Mouse (Mus musculus): ENCODE results near the gene Calr. TPM values are rescaled to one million over a fixed set of nuclear protein-coding genes. Genes with fewer than 3 reads are reported as not detected.

Calr gene
- polyA plus RNA-seq, 1 experiment from 2014 or later, result 473 TPM

DNA sequence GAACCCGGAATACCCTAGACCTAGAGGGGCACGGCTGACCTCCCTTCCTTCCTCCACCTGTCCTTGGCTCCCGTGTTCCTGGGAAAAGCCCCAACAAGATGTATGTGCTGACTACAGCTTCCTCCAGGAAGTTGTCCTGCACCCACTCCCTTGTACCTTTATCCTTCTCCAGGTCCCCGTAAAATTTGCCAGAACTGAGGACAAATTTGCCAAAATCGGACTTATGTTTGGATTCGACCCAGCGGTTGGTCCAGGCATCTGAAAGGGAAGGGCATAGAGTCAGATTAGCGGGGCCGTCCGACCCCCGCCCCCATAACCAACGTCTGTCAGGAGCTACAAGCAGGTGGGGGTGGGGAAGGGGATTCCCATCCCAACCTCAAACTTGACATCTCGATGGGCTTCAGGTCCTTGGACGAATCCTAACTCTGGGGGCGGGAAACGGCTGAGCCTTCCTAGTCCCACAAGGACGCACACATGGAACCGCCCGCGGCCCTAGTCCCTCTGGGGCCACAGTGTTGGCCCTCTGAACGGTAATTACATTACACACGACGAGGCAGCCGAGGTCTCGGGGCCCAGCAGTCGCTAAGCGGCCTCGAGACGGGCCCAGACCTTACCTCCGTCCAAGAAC lies 526 bp downstream of the Calr start:
- peaks cover 46% of the 10 kb centered on the region for H3K4me1 ChIP-seq (ENCODE audit: control insufficient read depth, low read depth, low read length)
- under 1% methylated on average over 30 of the region's 30 CpGs for WGBS (ENCODE audit: insufficient replicate concordance)
- peak; percentile 10; the same call in 1 of the 2 replicates for ATAC-seq (ENCODE audit: low read depth)

DNA sequence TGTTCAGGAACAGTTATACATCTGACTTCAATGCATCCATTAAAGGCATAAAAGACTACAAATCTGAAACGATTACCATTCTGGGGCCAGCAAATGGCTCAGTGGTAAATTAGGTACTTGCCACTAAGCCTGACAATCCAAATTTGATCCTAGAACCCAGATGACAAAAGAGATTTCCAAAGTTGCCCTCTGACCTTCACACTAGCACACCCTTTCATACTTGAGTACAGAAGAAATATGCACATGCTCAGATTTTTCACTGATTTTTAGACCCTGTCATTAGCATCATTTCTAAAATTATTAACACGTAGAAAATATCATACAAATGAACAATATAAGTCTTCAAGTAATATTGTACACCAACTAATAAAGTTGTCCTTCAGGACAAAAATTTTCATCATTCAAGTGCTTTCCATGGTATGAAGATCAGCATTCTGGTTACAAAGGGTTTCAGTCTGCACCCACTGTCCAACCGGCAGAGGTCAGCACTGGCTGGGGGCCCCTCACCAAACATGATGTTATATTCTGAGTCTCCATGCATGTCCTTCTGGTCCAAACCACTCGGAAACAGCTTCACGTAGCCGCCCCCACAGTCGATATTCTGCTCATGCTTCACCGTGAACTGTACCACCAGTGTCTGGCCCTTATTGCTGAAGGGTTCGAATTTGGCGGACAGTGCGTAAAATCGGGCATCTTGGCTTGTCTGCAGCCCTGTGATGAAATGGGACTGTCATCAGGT lies 1.2 kb downstream of the Calr start:
- Histone ChIP-seq H3K4me3 (ENCODE audit: low read depth, low read length) (peak overlapping the region; percentile 98), H3K4me2 (ENCODE audit: low read depth, low read length) (peak overlapping the region; percentile 68), H3K9ac (ENCODE audit: low read depth, low read length) (peak overlapping the region; percentile 88), H3K36me3 (ENCODE audit: control insufficient read depth, insufficient read depth) (peaks cover 43% of the 10 kb centered on the region), H3K4me1 (ENCODE audit: control insufficient read depth, low read depth, low read length) (peaks cover 50% of the 10 kb centered on the region), H3K9me3 (replicated peaks; ENCODE audit: control insufficient read depth, low read length) (no peaks in the 10 kb centered on the region), H3K27ac (ENCODE audit: low read length) (peak overlapping the region; percentile 92), H3K27me3 (ENCODE audit: control insufficient read depth, insufficient read depth, low read depth, low read length) (no peaks in the 10 kb centered on the region)
- no peak for ATAC-seq (ENCODE audit: low read depth)
- WGBS (ENCODE audit: insufficient replicate concordance), result 9% methylated on average over 12 of the region's 12 CpGs

More for the DNA sequence above, 526 bp downstream of the Calr start:
- Histone ChIP-seq H3K9ac (ENCODE audit: low read depth, low read length) (peak overlapping the region; percentile 88), H3K27ac (ENCODE audit: low read length) (peak overlapping the region; percentile 92), H3K4me2 (ENCODE audit: low read depth, low read length) (peak overlapping the region; percentile 68), H3K4me3 (ENCODE audit: low read depth, low read length) (peak overlapping the region; percentile 98), H3K9me3 (replicated peaks; ENCODE audit: control insufficient read depth, low read length) (no peaks in the 10 kb centered on the region), H3K27me3 (ENCODE audit: control insufficient read depth, insufficient read depth, low read depth, low read length) (no peaks in the 10 kb centered on the region), H3K36me3 (ENCODE audit: control insufficient read depth, insufficient read depth) (peaks cover 42% of the 10 kb centered on the region)

DNA sequence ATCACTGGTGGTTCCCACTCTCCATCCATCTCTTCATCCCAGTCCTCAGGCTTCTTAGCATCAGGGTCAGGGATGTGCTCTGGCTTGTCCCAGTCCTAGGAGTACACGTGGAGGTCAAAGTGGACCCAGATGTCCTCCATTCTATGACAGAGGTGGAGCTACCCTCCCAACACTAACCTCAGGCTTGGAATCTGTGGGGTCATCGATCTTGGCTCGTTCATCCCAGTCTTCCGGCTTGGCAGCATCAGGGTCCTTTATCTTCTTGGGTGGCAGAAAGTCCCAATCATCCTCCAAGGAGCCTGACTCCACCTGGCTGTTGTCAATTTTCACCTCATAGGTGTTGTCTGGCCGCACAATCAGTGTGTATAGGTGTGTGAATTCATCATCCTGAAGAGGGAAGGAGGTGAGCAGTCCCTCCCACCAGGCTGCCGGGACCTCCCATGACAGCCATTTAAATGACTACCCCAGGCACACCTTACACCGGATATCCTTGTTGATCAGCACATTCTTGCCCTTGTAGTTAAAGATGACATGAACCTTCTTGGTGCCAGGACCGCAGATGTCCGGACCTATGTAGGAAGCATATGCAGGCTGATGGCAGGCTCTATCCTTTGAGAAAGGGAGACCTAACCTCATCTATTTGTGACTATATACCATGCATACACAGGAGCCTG lies 2.2 kb downstream of the Calr start:
- Histone ChIP-seq H3K27me3 (ENCODE audit: control insufficient read depth, insufficient read depth, low read depth, low read length) (no peaks in the 10 kb centered on the region), H3K4me2 (ENCODE audit: low read depth, low read length) (peak overlapping the region; percentile 68), H3K4me3 (ENCODE audit: low read depth, low read length) (peak overlapping the region; percentile 98), H3K9me3 (replicated peaks; ENCODE audit: control insufficient read depth, low read length) (no peaks in the 10 kb centered on the region), H3K4me1 (ENCODE audit: control insufficient read depth, low read depth, low read length) (peaks cover 50% of the 10 kb centered on the region), H3K27ac (ENCODE audit: low read length) (no peak overlapping the region), H3K36me3 (ENCODE audit: control insufficient read depth, insufficient read depth) (peaks cover 43% of the 10 kb centered on the region), H3K9ac (ENCODE audit: low read depth, low read length) (peak overlapping the region; percentile 24)
- WGBS (ENCODE audit: insufficient replicate concordance), result 86% methylated on average over 9 of the region's 9 CpGs
- no peak for ATAC-seq (ENCODE audit: low read depth)

DNA sequence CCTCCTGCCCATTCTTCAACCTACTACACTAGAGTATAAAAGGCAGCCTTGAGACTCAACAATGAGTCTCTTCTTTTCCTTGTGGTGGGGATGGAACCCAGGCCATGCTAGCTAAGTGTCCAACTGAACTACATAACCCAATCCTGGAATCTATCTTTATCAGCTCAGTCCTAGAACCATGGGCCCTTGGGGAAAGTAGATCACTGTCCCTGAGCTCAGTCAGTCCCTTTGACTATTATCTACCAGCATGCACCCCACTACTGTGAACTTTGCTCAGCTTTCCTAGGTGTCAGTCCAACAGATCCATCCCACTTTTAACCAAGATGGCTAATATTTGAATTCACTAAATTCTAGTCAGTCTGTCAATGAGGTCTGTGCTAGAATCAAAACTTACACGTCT lies 5.2 kb downstream of the Calr start:
- ATAC-seq (ENCODE audit: low read depth), result no peak
- no peak overlapping the region for H3K9ac ChIP-seq (ENCODE audit: low read depth, low read length)
- peak overlapping the region; percentile 75 for H3K27ac ChIP-seq (ENCODE audit: low read length)
- H3K36me3 ChIP-seq (ENCODE audit: control insufficient read depth, insufficient read depth), result peaks cover 61% of the 10 kb centered on the region
- no peaks in the 10 kb centered on the region for H3K27me3 ChIP-seq (ENCODE audit: control insufficient read depth, insufficient read depth, low read depth, low read length)
- no peak overlapping the region for H3K4me3 ChIP-seq (ENCODE audit: low read depth, low read length)
- 63% methylated on average over 1 of the region's 1 CpGs for WGBS (ENCODE audit: insufficient replicate concordance)
- peaks cover 55% of the 10 kb centered on the region for H3K4me1 ChIP-seq (ENCODE audit: control insufficient read depth, low read depth, low read length)
- no peaks in the 10 kb centered on the region for H3K9me3 ChIP-seq (replicated peaks; ENCODE audit: control insufficient read depth, low read length)
- H3K4me2 ChIP-seq (ENCODE audit: low read depth, low read length), result no peak overlapping the region

DNA sequence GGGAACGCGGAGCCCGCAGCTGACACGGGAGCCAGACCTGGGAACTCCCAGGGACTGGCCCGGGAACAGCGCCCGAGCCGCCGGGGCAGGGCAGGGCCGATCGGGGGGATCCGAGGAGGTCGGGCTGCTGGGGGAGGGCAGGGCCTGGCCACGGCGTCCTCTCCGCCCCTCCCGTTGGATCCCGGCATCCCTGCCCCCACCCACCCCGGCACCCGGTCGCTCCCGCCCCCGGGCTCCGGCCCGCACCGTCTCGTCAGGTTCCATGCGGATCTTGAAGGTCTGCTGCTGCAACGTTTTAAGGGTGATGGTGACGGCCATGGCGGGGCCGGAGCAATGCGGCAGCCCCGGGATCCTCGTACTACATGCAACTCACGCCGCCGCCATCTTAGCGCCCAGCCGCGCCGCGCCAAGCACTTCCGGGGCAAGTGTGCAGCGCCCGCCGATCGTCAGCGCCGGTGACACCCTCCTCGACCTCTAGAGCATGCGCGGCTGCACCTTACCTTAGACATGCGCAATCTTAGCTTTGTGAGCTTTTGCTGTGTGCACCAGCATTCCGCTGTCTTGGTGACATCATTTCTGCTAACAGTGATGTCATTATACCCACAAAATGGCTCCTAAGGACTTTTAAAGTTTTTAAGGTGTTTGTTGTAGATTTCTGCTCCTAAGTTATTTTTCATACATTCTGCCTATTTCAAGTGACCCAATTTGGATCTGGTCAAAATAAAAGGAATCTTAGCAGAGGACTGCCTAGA lies 6.3 kb downstream of the Calr start, which contains the start of gene Rad23a:
Rad23a (minus strand) TSS at position 418 of the 752 bp plus-strand sequence.
- Histone ChIP-seq H3K4me3 (ENCODE audit: low read depth, low read length) (peak within 1 kb of the TSS; percentile 89), H3K9me3 (replicated peaks; ENCODE audit: control insufficient read depth, low read length) (no peaks in the 10 kb centered on the region), H3K9ac (ENCODE audit: low read depth, low read length) (peak within 1 kb of the TSS; percentile 96), H3K27ac (ENCODE audit: low read length) (peak within 1 kb of the TSS; percentile 97), H3K4me2 (ENCODE audit: low read depth, low read length) (peak within 1 kb of the TSS; percentile 75), H3K27me3 (ENCODE audit: control insufficient read depth, insufficient read depth, low read depth, low read length) (no peaks in the 10 kb centered on the region), H3K36me3 (ENCODE audit: control insufficient read depth, insufficient read depth) (peaks cover 72% of the 10 kb centered on the region), H3K4me1 (ENCODE audit: control insufficient read depth, low read depth, low read length) (peaks cover 66% of the 10 kb centered on the region)
- ATAC-seq (ENCODE audit: low read depth), result peak; percentile 84
- WGBS (ENCODE audit: insufficient replicate concordance), result under 1% methylated on average over 55 of the region's 55 CpGs

DNA sequence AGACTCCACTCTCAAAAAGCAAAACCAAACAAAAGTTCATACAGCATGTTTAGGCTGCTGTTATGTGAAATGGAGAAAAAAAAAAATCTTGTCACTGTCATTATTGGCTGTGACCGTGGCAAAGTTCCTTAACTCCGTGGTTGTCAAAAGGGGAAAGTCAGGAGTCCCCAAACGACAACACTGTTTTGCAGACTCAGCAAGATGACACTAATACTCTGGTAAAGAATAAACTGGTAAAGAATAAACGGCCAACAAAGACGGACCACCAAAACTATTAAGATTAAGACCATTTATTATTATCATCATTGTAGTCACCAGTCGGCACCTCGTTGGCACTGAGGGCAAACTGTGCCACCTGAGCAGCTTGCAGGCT lies 6.9 kb downstream of the Calr start:
- peaks cover 65% of the 10 kb centered on the region for H3K4me1 ChIP-seq (ENCODE audit: control insufficient read depth, low read depth, low read length)
- H3K9me3 ChIP-seq (replicated peaks; ENCODE audit: control insufficient read depth, low read length), result no peaks in the 10 kb centered on the region
- peak overlapping the region; percentile 89 for H3K4me3 ChIP-seq (ENCODE audit: low read depth, low read length)
- 1% methylated on average over 7 of the region's 7 CpGs for WGBS (ENCODE audit: insufficient replicate concordance)
- H3K4me2 ChIP-seq (ENCODE audit: low read depth, low read length), result peak overlapping the region; percentile 75
- peak overlapping the region; percentile 97 for H3K27ac ChIP-seq (ENCODE audit: low read length)
- peaks cover 72% of the 10 kb centered on the region for H3K36me3 ChIP-seq (ENCODE audit: control insufficient read depth, insufficient read depth)
- no peaks in the 10 kb centered on the region for H3K27me3 ChIP-seq (ENCODE audit: control insufficient read depth, insufficient read depth, low read depth, low read length)
- H3K9ac ChIP-seq (ENCODE audit: low read depth, low read length), result peak overlapping the region; percentile 96
- ATAC-seq (ENCODE audit: low read depth), result no peak

DNA sequence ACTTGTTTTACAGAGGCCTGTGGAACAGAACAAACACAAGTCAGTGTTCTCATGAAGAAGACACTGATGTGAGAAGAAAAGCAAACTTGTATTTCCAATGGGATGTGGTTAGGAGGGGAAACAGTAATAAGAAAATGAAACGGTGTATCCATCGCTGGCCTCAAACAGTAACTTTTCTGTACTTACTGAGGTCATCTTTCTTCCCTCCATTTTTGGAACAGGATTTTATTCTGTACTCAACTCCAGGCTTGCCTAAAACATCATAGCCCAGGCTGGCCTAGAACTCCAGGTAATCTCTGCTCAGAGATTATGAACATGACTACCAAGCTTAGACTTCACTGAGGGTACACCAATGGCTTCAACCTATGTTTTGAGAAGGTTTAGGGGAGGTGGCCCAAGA lies 7.3 kb downstream of the Calr start:
- no peak for ATAC-seq (ENCODE audit: low read depth)
- Histone ChIP-seq H3K4me3 (ENCODE audit: low read depth, low read length) (peak overlapping the region; percentile 89), H3K9ac (ENCODE audit: low read depth, low read length) (peak overlapping the region; percentile 96), H3K4me2 (ENCODE audit: low read depth, low read length) (peak overlapping the region; percentile 75), H3K27me3 (ENCODE audit: control insufficient read depth, insufficient read depth, low read depth, low read length) (no peaks in the 10 kb centered on the region), H3K9me3 (replicated peaks; ENCODE audit: control insufficient read depth, low read length) (no peaks in the 10 kb centered on the region), H3K36me3 (ENCODE audit: control insufficient read depth, insufficient read depth) (peaks cover 72% of the 10 kb centered on the region), H3K4me1 (ENCODE audit: control insufficient read depth, low read depth, low read length) (peaks cover 65% of the 10 kb centered on the region), H3K27ac (ENCODE audit: low read length) (peak overlapping the region; percentile 97)
- 80% methylated on average over 2 of the region's 2 CpGs for WGBS (ENCODE audit: insufficient replicate concordance)

DNA sequence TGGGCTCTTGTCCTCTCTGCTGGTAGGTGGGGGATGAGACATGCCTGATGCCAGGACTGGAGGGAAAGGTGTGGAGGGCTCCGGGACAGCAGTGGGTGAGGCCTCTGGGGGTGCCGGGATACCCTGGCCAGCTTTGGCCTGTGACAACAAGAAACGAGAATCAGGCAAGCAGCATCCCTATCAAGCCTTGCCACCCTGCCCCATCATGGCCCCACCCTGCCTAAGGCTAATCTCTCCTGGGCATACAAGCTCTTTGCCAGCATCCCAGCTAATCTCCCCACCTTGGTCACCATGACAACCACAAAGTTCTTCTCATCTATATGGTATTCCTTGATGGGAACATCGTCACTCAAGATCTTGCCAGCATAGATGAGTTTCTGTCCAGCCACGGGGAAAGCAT lies 8.2 kb downstream of the Calr start:
- peak overlapping the region; percentile 75 for H3K4me2 ChIP-seq (ENCODE audit: low read depth, low read length)
- no peaks in the 10 kb centered on the region for H3K9me3 ChIP-seq (replicated peaks; ENCODE audit: control insufficient read depth, low read length)
- H3K4me3 ChIP-seq (ENCODE audit: low read depth, low read length), result peak overlapping the region; percentile 89
- H3K4me1 ChIP-seq (ENCODE audit: control insufficient read depth, low read depth, low read length), result peaks cover 67% of the 10 kb centered on the region
- H3K27me3 ChIP-seq (ENCODE audit: control insufficient read depth, insufficient read depth, low read depth, low read length), result no peaks in the 10 kb centered on the region
- WGBS (ENCODE audit: insufficient replicate concordance), result 24% methylated on average over 5 of the region's 5 CpGs
- peak overlapping the region; percentile 97 for H3K27ac ChIP-seq (ENCODE audit: low read length)
- peak; percentile 86 for ATAC-seq (ENCODE audit: low read depth)
- peak overlapping the region; percentile 96 for H3K9ac ChIP-seq (ENCODE audit: low read depth, low read length)
- H3K36me3 ChIP-seq (ENCODE audit: control insufficient read depth, insufficient read depth), result peaks cover 70% of the 10 kb centered on the region
